Mouse (Mus musculus) induced T-regulatory cell, adult 2 months (primary cell): ENCODE measurements around the gene Gria4.
"Not testable (repeated sequence)": the region's sequence is repeated elsewhere in the genome, so short reads cannot be mapped to it uniquely, and the experiment has no call there.

Source experiments
- DNase-seq: peaks from one replicate; pipeline ENCODE4 v3.0.0-alpha.2; 2012; ENCODE audit warnings: low read depth

The Gria4 gene

GRCm38 (mm10) chr9:4573596-4573995, 222.4 kb downstream of the Gria4 start:
- no peak for DNase-seq

DNA sequence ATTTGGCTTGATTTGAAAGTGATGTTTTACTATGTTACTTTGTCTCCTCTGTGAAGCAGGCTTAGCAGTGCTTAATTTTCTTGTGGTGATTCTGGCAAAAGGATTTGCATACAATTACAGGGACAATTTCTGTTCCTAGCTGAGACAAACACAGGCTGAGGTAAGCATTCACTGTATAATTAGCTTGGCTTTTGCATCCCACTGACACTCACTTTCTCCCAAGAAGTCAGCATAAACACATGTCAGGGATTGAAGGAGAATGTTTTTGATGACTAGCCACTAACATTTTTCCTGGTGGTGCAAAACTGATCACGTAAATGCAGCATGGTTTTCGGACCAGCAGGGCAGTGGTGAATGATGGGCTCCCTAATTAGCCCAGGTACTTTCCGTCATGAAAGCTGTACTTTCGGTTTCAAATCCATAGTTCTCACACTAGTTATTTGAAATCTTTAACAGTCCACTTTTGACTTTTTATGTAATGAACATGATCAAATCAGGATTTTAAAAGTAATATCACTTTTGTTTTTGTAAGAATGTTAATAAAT, 240.5 kb downstream of the Gria4 start:
- no peak for DNase-seq

DNA sequence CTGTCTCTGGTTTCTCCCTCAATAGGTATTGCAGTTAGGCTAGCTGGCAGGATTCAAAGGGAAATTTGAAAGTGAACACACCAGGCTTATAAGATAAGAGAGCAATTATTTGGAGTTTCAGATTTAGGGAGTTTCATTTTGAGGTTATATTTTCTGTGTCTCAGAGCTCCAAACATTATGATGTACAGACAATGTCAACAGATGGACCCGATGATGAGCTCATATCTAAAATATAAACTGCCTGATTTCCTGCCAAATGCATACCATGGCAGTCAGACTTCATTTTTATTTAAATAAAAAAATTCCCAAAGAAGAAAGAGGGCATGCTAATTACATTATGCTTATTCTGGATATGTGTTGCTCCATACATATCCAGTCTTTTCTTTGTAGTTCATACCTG, 256.8 kb downstream of the Gria4 start:
- DNase-seq, result no peak

- DNase-seq, result peak; percentile 1
Measured at GRCm38 (mm10) chr9:4536514-4537150, 259.4 kb downstream of the Gria4 start.

DNA sequence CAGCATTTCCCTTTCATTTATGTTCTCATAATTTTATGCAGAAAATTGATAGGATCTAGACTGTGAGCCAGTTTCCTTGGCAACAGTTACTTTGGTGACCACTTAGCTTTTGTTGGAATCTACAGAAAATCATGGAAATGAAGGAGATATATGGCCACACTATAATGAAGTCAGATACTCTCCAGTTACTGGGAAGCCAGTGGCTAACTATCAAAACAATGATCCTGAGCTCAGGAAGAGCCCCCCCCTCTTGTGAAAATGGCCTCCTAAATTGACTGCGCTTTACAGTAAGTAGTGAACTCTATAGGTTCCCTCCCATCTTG, 281.5 kb downstream of the Gria4 start:
- DNase-seq, result no peak

DNA sequence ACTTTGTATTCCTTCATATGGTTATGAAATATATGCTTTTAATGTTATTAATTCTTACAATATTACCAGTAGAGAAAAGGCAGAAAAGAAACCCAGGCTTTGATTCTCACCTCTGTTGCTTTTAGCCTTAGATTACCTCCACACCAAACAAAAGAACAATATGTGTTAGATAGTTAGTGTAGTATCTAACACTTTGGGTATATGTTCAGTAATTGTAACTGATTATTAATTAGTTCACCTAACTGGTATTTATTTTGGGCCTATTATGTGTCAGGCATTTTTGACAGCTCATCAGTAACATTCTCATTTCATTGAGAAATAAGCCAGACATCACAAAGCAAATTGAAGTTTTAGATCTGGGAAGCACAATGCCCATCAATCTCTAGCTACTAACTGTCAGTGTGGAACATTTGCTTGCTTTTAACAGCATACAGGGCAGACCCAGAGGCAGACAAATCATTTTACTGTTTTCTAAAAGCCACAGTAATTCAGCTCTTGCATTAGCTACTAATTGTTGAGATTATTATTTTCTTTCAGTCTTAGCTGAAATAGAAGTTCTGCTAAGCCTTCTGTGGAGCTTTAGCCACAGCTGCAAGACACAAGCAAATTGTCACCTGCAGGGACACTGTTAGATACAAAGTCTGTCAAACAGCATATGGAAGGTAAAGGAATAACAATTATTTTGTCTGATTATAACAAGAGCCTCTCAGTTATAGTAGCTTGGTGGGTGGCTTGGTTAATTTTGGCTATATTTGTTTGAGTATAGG, 282.1 kb downstream of the Gria4 start:
- DNase-seq, result no peak

- DNase-seq, result no peak
Measured at GRCm38 (mm10) chr9:4506086-4506485, 289.9 kb downstream of the Gria4 start.

DNA sequence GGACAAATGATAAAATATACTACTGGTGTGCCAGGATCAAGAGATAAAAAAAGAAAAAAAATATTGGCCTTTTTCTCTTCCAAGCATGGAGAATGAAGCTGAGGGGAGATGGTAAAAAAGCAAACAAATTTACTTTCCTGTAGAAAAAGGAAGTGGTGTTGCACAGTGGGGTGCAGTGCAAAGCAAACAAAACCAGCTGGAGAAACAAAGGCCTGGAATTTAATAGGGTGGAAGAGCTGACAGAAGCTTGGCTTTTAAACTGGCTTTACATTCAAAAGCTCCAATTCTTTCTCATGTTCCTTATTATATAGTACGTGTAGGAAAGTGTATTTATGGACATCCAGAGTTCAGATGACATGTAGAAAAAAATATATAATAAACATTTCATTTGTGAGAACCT, 290.9 kb downstream of the Gria4 start:
- DNase-seq, result no peak

DNA sequence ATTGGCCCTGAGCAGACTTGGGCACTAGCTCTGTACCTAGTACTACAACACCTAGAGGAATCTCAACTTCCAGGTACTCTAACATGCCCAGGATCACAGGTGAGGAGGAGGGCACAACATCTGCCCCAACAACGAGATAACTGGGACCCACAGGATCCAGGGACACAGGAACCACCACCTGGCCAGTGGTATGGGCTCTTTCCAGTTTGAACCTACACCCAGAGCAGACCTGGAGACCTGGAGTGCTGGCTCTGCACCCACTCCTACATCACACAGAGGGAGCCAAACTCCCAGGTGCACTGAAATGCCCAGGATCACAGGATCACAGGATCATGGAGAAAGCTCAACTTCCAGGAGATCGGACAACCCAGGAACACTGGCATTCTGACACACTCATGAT, 309.6 kb downstream of the Gria4 start:
- no peak for DNase-seq

DNA sequence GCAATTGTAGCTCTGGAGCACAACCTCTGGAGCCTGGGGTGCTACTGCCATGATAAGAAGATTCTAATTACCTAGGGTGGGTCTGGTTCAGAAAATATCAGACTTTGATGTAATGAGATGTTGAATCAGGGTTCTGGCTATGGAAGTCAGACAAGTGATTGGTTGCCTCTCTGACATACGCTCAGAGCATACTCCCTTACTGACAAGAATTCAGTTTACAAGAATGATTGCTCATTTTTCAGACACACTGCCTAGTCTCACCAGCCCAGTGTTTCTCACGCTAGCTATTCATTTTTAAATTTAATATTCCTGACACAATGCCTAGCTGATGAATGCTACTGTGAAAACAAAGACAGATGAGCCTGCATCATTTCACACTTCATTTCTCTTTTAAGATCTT, 311.5 kb downstream of the Gria4 start:
- DNase-seq, result no peak

DNA sequence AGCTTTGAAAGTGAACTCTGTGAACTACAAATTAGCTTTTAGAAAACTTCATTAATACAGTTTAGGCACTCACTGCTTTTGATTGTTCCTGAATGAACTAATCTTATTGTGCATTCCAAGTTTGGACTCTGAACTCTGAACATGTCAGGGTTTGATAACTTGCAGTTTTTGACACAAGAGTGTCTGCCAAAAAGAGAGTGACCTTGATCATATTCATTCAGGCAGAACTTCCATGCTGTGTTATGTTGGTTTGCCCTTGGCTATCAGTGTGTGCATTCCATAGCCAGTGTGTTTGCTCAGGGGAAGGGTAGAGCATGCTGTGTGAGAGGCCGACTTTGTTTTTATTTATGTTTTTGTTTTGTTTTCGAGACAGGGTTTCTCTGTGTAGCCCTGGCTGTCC, 325.2 kb downstream of the Gria4 start:
- no peak for DNase-seq

- DNase-seq, result no peak
Measured at GRCm38 (mm10) chr9:4459456-4460070, 336.5 kb downstream of the Gria4 start.

DNA sequence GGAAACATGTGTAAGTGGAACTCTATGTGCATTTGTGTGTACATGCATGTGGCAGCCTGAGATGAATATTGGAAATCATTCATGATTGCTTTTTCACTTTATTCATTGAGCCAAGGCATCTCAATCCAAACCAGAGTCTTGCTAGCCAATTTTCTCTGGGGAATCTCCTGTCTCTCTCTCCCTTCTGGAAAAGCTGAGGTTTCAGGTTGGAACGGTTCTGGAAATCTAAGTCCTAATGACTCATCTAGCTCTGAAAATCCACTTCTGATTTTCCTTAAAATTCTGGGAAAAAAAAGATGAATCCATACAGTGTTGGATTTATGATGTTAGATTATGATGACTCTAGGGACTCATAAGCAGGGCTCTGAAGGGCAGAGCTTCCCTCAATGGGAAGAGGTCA, 337.8 kb downstream of the Gria4 start:
- DNase-seq, result no peak

DNA sequence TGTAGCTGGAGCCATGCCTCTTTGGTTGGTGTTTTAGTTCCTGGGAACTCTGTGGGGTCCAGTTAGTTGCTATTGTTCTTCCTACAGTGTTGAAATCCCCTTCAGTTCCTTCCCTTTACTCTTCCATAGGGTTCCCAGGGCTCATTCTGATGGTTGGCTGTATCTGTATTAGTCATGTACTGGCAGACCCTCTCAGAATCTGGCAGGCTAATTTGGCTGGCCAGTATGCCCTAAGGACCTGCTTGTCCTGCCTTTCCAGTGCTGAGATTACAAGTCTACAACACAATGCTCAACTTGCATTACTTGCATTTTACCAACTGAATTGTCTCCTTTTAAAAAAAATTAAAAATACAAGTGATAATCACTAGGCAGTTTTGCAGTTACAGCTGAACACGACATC, 338.4 kb downstream of the Gria4 start:
- no peak for DNase-seq

GRCm38 (mm10) chr9:4442908-4443307, 353.1 kb downstream of the Gria4 start:
- DNase-seq, result peak; percentile 55

DNA sequence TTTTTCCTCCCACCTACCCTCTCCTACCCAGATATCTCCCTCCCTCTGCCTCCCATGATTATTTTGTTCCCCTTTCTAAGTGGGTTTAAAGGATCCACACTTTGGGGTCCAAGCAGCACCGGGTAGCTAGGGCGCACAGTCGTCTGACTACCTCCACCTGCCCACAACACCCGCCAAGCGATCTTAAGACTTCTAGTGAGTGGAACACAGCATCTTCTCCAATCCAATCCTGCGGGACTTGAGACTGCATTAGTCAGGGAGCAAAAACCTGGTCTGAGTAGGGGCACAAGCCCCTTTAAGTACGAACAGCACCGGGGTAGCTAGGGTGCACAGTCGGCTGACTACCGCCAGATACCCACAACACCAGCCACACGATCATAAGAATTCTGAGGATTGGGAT, 395.2 kb downstream of the Gria4 start:
- not testable (repeated sequence) for DNase-seq

GRCm38 (mm10) chr9:4376640-4377120, 419.4 kb downstream of the Gria4 start:
- no peak for DNase-seq

DNA sequence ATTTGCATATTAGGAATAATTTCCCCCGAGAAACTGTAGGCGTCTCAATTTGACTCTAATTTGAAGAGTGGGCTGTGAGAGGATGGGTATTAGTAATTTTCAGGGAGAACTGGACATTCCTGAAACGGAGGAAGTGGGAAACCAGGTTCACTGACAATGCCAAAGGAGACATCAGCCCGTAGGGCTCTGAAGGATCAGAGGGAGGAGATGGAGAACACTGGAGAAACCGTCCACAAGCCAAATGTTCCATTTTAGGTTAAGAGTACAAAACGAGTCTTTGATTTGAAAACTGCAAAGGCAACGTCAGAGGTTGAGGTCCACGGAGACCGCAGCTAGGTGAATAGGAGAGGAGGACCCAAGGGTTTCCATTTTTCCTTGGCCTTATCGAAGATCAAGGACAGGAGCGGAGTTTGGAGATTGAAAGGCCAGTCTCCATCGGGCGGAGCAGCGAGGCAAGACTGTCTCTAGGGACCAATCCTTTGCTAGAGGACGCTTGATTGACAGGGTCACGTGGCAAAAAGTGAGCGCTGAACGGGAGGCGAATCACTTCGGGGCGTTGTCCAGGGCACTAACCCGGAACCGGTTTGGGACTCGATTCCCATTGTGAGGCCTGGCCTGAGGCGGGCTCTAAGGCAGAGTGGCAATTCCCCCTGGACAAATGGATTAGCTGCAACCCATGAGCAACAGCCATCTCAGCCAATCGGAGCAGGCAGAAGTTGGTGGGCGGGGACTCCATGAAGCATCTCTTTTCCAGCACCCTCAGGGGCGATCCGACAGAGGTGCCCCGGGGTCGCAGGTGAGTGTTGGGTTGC, 420.0 kb downstream of the Gria4 start, which contains the start of gene Msantd4:
Gene Msantd4 (plus strand): TSS at position 735 of the 812 bp plus-strand sequence.
- peak; percentile 97 for DNase-seq
